Mouse (Mus musculus) thymus, adult 2 months (tissue): ENCODE results near the gene Zbtb9.

ENCODE experiments used
- CTCF ChIP-seq: fragments of 200-500 bp; IDR thresholded peaks from 2 replicates; pipeline ENCODE4 v1.5.1; 2012; ENCODE audit warnings: mild to moderate bottlenecking, control low read depth, low read length, moderate library complexity, borderline replicate concordance; ENCODE audit not compliant: control insufficient read depth, poor library complexity, insufficient read depth; ENCODE audit errors: extremely low read depth
- POLR2A ChIP-seq: fragments of 200-500 bp; IDR thresholded peaks from 2 replicates; pipeline ENCODE4 v1.6.1; 2012; ENCODE audit warnings: mild to moderate bottlenecking, low read length, control low read depth, moderate library complexity; ENCODE audit not compliant: control insufficient read depth, poor library complexity, insufficient read depth; ENCODE audit errors: extremely low read depth

DNA sequence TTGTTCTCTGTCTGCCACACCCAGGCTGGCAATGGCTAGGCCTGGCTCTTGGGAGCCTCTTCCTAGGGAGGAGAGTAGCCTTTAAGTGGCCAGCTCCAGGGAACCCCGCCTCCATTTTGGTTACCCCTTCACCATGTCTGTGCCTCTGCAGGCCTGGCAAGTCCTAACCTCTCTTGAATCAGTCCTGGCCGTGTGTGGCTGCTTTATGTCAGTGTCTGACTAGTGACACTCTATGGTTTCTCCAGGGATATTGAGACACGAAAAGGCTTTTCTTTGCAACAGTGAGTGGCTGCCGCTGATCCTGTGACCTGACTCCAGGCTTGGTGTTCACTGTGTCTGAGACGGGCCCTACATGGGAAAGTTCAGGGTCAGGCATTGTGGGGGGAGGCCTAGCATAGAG lies 77.9 kb downstream of the Zbtb9 start:
- TF ChIP-seq CTCF (no peak), POLR2A (no peak)
